Mouse (Mus musculus) embryonic fibroblast, embryonic 13.5 days (primary cell): ENCODE results near the gene Stox2.

Experiments used
- CTCF ChIP-seq: IDR thresholded peaks from 2 replicates; pipeline ENCODE4 v1.5.1; 2011; ENCODE audit warnings: mild to moderate bottlenecking, control low read depth, low read length, moderate library complexity, borderline replicate concordance; ENCODE audit not compliant: insufficient read depth
- POLR2A ChIP-seq: IDR thresholded peaks from 2 replicates; pipeline ENCODE4 v1.6.1; 2011; ENCODE audit warnings: low read depth, mild to moderate bottlenecking, control low read depth, low read length, moderate library complexity

DNA sequence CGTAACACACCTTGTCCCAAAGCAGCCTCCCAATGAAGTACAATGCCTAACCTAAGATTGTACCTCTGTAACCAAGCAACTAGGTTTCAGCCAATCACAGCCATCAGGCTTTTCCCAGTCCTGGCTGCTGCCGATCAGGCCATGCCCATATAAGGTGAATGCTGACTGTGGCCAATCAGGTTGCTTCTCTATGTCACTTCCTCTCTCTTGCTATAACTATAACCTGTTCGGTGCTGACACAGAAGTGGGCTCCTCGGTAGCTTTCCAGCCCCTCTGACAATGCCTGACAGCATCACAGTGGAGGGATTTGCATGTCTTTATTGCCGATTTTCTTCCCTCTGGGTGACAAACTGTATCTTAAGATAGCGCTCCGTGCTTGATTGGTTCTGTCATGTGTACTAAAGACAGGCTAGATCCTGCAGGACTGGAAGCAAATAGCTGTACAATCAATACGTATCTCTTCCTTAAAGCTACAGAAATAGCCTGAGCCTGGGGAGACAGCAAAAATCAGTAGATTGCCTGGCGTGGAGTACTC, 111.9 kb downstream of the Stox2 start:
- no peak for TF ChIP-seq CTCF
- no peak for TF ChIP-seq POLR2A
